ENCODE assay signal across 10 mouse cellular contexts in the genomic region with DNA sequence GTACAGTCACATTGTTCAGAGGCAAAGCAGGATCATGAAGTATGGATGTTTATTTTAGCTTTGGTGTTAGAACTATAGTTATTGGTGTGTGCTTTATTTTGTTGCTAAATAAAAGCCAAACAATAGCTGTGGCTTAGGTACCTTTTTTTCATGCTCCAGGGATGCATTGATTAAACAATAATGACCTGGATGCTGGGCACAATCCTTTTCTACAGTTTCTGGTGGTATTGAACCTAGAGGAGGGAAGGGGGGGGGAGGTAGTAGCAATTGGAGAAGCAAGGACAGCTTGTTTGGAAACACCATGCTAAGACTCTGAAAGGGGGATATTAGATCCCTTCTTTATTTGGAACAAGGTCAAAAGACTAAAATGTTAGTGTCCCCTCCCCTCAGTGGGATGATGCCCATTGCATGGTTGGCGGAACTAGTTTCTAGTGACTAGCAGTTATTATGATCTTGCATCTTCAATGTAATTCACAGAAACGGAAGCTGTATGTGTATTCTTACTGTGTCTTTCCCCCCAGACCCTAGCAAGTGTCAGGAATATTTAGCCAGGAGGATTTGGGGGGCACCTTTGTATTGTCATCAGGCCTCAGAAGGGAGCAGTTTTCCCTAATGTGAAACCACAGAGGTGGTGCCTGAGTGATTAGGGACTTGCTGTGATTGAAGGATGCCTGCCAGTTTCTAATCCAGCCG. TPM values are rescaled to one million over a fixed set of nuclear protein-coding genes. Genes with fewer than 3 reads are reported as not detected.
DNase-seq lines count a peak whose midpoint lies in the region; ATAC-seq lines count a peak whose summit lies in the region.
"Had no signal": no experiment of that assay in that cellular context is flagged by ENCODE, and none has a peak within 500 bp of the region (broad histone marks: within the 10 kb centered on the region; RNA-seq: fewer than 3 reads in every experiment).

No protein-coding gene starts in this region.

- peak overlapping the region; percentile 66 for H3K4me3 ChIP-seq in heart, embryonic 13.5 days
- peak overlapping the region; percentile 67 for H3K4me3 ChIP-seq in hindbrain, embryonic 16.5 days (ENCODE audit: low read length)
- peak overlapping the region; percentile 48 for H3K4me3 ChIP-seq in neural tube, embryonic 12.5 days

- 49% methylated on average over 3 of the region's 3 CpGs for WGBS in heart, embryonic 13.5 days
- whole genome bisulfite sequencing in hindbrain, embryonic 16.5 days = 22% methylated on average over 3 of the region's 3 CpGs
- 23% methylated on average over 3 of the region's 3 CpGs for WGBS in neural tube, embryonic 12.5 days

- no peak for DNase-seq in heart, postnatal 4 days
- peak; percentile 29 for DNase-seq in embryo, embryonic 9.5 days (ENCODE audit: extremely low spot score)
- DNase-seq in spleen, adult 12 weeks (ENCODE audit: low spot score) = no peak
- DNase-seq in gastrocnemius, postnatal 4 days (ENCODE audit: low spot score in 2 of 2) = no peak
- DNase-seq in gastrocnemius, adult 8-10 months (ENCODE audit: low spot score in 2 of 2) = no peak
- DNase-seq: right cerebral cortex, postnatal 25 days had no signal

- ATAC-seq in heart, embryonic 13.5 days (ENCODE audit: extremely low read depth, insufficient number of reproducible peaks, low FRiP score, low TSS enrichment) = no peak
- no peak for ATAC-seq in hindbrain, embryonic 16.5 days
- no peak for ATAC-seq in neural tube, embryonic 12.5 days (ENCODE audit: low FRiP score, low read depth)

- no peaks in the 10 kb centered on the region for H3K9me3 ChIP-seq in heart, embryonic 13.5 days
- H3K9me3 ChIP-seq in hindbrain, embryonic 16.5 days (ENCODE audit: control insufficient read depth, low read length) = no peaks in the 10 kb centered on the region
- H3K9me3 ChIP-seq in neural tube, embryonic 12.5 days = no peaks in the 10 kb centered on the region

- peak overlapping the region; percentile 84; the same call in 1 of the 2 replicates for H3K27ac ChIP-seq in heart, embryonic 13.5 days (replicated peaks)
- H3K27ac ChIP-seq in hindbrain, embryonic 16.5 days (ENCODE audit: low read depth, low read length) = peak overlapping the region; percentile 86
- H3K27ac ChIP-seq in neural tube, embryonic 12.5 days = peak overlapping the region; percentile 82
- H3K27ac ChIP-seq: liver, embryonic 14.5 days had no signal

- peak overlapping the region; percentile 81; the same call in 1 of the 2 replicates for H3K9ac ChIP-seq in heart, embryonic 13.5 days
- H3K9ac ChIP-seq in hindbrain, embryonic 16.5 days (ENCODE audit: low read depth, low read length) = peak overlapping the region; percentile 68
- H3K9ac ChIP-seq in neural tube, embryonic 12.5 days = peak overlapping the region; percentile 89
- H3K9ac ChIP-seq: liver, embryonic 14.5 days had no signal

- H3K4me1 ChIP-seq in heart, embryonic 13.5 days = peaks cover 25% of the 10 kb centered on the region
- peaks cover 4% of the 10 kb centered on the region for H3K4me1 ChIP-seq in hindbrain, embryonic 16.5 days (ENCODE audit: control insufficient read depth, insufficient read depth, low read depth, low read length)
- H3K4me1 ChIP-seq in neural tube, embryonic 12.5 days = peaks cover 16% of the 10 kb centered on the region

- H3K36me3 ChIP-seq in heart, embryonic 13.5 days = no peaks in the 10 kb centered on the region
- no peaks in the 10 kb centered on the region for H3K36me3 ChIP-seq in hindbrain, embryonic 16.5 days (ENCODE audit: control insufficient read depth, insufficient read depth, low read length)
- no peaks in the 10 kb centered on the region for H3K36me3 ChIP-seq in neural tube, embryonic 12.5 days

- peak overlapping the region; percentile 75 for H3K4me2 ChIP-seq in heart, embryonic 13.5 days
- peak overlapping the region; percentile 86 for H3K4me2 ChIP-seq in hindbrain, embryonic 16.5 days (ENCODE audit: low read length)
- H3K4me2 ChIP-seq in neural tube, embryonic 12.5 days (replicated peaks) = peak overlapping the region; percentile 85

- H3K27me3 ChIP-seq in heart, embryonic 13.5 days (replicated peaks) = no peaks in the 10 kb centered on the region
- no peaks in the 10 kb centered on the region for H3K27me3 ChIP-seq in hindbrain, embryonic 16.5 days (replicated peaks; ENCODE audit: control insufficient read depth, insufficient read depth, low read length)
- no peaks in the 10 kb centered on the region for H3K27me3 ChIP-seq in neural tube, embryonic 12.5 days (replicated peaks)

RNA-seq across cellular contexts. Expression of a gene that starts 1.0 kb away (rescaled TPM):
- polyA plus RNA-seq in heart, embryonic 13.5 days (2015; fragmentation: Nextera tagmentation; extraction: Ambion mirVana) = 3.8 and 3.9 TPM in 2 replicates
- total RNA-seq in heart, postnatal 4 days (2021) = 1 to 10 TPM; 2.7 to 3.0 TPM
- polyA plus RNA-seq in hindbrain, embryonic 16.5 days (2015; fragmentation: Nextera tagmentation; extraction: Ambion mirVana) = 20.6 and 29.1 TPM in 2 replicates
- polyA plus RNA-seq in neural tube, embryonic 12.5 days (2016; fragmentation: Nextera tagmentation; extraction: Ambion mirVana) = 22.9 and 24.4 TPM in 2 replicates
- total RNA-seq in gastrocnemius, postnatal 4 days (2021) = 1 to 10 TPM; 2.2 to 2.7 TPM
- under 1 TPM; 0.24 to 0.54 (median 0.36) TPM for total RNA-seq in gastrocnemius, adult 8-10 months (2022)
